Mouse (Mus musculus) neural tube, embryonic 10.5 days (tissue): ENCODE results near the gene Wwox.

ENCODE experiments used
- DNase-seq: peaks from one replicate; pipeline ENCODE4 v3.0.0-alpha.2; 2017; ENCODE audit warnings: low spot score; ENCODE audit errors: extremely low spot score

Wwox gene

DNA sequence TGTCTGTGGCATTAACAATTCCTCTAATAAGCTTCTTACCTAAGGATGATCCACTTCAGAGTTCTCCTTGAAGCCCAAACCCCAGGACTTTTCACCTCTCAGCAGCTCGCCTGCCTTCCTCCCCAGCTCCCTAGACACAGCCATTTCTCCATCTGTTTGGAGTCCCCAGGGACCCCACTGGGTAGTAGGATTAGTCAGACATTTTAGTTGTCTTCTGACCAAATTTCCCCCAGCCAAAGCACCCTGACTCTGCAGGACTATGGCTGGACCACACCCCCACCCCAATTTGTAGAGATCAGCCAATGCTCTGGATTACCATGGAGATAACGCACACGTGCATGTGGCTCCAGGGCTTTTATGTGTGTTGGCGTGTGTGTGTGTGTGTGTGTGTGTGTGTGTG, 451.8 kb downstream of the Wwox start:
- DNase-seq: no peak

DNA sequence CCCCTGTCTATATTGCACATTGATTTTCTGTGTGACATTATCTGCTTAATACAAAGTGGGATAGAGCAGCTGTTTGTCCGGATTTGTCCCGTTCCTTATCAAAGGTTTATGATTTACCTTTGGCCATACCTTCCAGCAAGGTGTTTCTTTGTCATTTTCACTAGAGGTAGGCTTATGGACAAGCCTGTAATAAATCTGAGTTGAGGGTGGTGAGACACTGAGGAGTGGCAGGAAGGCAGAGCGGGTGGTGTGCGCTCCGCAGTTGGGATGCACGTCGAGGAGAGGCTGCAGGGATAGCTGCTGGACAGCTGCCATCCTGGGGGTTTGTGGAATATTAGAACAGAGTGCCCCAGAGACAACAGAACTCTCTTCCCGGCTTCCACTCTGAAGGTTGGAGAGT, 458.0 kb downstream of the Wwox start:
- no peak for DNase-seq

DNA sequence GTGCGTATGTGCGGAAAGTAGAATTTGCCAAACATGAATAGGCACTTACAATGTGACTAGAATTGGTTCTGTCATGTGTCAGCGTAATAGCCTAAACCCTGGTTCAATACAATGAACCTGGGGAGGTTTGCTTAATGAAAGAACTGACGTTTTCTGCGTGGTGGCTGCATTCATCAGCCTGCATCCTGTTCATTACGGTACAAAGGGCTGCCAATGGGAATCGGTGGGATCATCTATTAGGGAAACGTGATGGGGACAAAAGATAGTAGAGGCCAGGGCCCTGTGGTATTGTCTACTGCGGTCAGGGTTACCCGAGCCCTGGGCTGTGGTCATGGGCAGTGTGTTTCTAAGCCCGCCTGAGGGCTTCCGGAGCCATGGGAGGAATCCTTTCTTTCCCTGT, 459.7 kb downstream of the Wwox start:
- no peak for DNase-seq

GRCm38 (mm10) chr8:114902584-114902983, 463.1 kb downstream of the Wwox start:
- no peak for DNase-seq

DNA sequence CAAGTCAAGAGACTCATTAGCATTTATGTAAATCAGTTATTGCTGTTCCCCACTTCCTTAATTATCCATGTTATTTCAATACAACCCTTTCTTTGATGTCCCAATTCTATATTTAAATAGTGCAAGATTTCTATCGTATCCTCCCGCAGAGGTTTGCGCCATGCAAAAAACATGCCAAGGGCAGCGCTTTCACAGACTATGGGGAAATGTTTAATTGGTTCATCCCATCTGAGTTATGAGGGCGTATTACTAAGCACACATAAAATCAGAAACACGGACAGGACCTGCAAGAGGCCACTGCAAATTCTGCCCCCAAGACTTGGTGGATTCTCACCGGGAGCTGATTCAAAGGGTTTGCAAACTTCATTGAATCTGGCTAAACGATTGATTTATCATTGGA, 468.6 kb downstream of the Wwox start:
- no peak for DNase-seq

- no peak for DNase-seq
These were observed 469.1 kb downstream of the Wwox start for GRCm38 (mm10) chr8:114908589-114908988.

DNA sequence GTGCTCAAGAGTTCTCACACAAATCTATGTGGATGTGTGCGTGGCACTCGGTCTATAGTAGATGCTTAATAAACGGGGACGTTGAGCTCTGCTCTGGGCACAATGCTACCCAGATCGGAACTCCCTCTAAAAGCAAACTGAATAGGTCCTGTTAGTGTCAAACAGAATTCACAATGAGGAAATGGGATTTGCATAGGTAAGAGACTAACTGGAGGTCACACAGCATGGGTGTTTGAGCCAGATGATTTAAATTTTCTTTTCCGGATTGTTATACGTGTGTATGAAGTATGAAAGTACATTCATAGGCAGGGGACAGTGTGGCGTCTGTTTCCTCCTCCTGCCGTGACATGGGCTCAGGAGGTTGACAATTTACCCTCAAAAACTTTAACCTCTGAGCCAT, 469.7 kb downstream of the Wwox start:
- DNase-seq: no peak

- no peak for DNase-seq
These were observed 471.7 kb downstream of the Wwox start for GRCm38 (mm10) chr8:114911031-114911580.

DNA sequence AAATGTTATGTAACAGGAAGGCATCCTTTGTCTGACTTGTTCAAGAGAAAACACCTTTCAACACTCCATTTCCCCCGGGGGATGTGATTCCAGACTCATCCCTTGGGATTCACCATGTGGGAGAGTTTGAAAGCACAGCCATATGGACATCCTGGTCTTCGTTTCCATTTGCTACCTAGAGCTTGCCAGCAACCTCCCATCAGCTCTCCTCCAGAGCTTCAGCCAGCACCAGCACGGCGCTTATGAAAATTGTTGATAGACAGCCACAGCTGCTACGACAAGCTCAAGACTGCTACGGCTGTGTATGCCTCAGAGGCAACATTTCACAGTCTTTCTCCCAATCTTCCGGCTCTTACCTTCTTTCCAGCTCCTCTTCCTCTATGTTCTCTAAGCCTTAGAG, 484.2 kb downstream of the Wwox start:
- DNase-seq: no peak

DNA sequence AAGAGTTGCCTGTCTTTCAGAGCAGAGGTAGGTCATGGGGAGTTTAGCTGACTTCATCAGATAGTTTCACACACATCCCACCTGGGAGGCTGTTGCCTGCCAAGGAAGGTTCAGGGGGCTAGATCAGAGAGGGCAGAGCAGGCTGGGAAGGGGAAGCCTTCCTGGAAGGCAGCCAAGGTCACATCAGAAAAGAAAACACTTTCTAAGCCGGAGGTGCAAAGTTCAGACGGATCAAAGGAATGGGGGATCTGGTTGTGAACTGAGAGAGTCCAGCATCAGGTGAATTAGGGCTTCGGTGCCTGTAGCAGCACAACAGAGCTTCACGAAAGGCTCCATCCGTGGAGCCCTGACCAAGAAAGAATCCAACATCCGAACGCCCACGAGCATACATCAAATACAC, 488.0 kb downstream of the Wwox start:
- DNase-seq: no peak

- no peak for DNase-seq
These were observed 488.5 kb downstream of the Wwox start for GRCm38 (mm10) chr8:114927917-114928316.

DNA sequence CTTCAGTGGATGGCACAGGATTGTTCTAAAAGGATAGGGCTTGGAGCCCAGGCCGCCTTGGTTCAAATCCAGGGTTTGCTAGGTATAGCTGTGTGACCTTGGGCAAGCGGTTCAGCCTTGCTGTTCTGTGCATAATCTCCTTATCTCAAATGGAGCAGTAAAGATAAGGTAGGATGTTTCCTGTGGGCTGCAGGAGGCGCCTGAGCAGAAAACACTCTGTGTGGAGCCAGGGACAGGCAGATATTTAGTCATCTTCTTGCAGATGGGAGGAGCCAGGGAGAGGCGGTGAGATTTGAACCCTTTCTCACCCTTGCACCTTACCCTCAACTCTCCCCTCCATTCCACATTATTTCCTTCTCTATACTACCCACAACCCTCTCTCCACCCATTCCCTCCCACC, 490.1 kb downstream of the Wwox start:
- DNase-seq: no peak

DNA sequence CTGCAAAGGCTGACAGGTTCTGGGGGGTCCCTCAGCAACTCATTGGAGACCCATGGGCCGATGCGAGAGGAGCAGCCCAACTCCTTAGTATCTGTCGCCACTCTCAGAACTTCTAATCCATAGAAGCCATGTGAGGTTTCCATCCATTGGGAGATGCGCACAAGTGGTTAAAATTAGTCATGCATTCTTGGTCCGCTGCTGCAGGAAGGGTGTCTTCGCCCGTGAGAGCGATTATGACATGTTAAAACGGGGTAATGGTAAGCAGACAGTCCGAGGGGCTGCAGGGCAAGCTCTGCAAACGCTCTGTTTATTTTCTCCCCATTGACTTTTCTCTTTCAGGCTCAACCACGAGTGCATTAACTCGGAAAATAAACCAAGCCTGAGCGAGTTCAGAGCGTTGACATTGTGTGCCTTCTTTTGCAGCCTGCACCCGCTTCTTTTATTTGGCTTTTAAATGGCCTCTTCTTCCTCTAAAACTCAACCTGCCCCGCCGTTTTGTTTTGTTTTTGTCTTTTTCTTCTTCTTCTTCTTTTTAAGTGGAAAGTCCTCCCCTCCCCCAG, 492.7 kb downstream of the Wwox start:
- DNase-seq: no peak

GRCm38 (mm10) chr8:114933248-114933647, 493.8 kb downstream of the Wwox start:
- no peak for DNase-seq

- DNase-seq: no peak
These were observed 497.4 kb downstream of the Wwox start for GRCm38 (mm10) chr8:114936887-114937286.

DNA sequence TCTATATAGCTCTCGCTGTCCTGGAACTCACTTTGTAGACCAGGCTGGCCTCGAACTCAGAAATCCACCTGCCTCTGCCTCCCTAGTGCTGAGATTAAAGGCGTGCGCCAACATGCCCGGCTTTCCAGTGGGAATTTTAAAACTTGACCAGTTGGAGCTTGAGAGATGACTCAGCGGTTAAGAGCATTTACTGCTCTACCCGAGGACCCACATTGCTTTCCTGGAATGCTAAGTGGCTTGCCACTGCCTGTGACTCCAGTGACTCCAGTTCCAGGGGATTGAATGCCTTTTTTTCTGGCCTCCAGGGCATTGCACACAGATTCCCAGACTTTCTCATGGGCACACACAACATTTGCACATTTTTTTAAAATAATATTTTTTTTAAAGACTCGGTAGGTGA, 499.9 kb downstream of the Wwox start:
- no peak for DNase-seq

GRCm38 (mm10) chr8:114941096-114941495, 501.6 kb downstream of the Wwox start:
- no peak for DNase-seq

DNA sequence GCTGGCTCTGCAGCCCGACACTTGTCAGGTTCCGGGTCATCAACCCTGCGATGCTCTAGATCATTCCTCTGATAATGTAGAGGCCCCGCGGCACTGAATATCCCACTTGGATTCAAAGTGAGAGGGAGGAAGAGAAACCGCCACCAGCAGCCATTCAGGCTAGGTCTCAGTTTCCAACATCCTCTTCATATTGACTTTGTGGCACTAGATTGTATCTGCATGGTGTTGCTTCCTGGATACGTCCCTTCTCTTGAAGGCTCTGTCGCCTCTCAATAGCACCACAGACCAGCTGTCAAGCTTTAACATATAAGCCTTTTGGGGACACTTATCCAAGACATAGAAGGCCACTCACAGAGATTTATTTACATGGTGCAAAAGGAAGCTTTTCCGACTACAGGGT, 502.2 kb downstream of the Wwox start:
- no peak for DNase-seq

GRCm38 (mm10) chr8:114947921-114948320, 508.5 kb downstream of the Wwox start:
- DNase-seq: no peak

GRCm38 (mm10) chr8:114956377-114957168, 517.1 kb downstream of the Wwox start:
- no peak for DNase-seq

DNA sequence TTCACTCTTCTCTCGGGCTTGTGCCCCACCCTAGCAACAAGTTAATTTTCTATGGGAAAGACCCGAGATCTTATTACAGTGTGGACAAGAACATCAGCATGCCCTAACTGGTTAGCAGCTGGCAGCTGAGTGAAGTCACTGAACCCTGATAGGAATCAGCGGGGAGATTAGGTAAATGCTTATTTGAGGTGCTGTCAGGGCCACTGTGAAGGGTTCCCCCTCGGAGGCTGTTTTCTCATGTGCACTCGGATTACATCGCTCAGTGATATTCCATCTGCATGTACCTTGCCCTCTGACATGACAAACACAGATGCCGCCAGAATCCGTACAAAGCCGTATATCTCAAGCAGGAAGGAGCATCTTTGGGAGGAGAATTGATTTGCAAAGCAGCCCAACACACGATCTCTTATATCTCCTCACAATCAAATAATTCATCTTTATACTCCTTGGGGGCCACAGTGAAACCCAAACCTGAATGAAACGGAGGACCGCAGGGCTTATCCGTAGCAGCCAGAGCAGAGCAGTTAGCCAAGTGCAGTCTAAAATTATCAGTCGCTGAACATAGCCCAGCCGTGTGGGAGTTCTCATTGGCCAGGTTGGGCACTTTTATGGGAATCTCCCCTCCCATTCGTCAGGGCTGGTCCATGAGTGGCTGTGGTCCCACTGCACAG, 519.1 kb downstream of the Wwox start:
- no peak for DNase-seq

DNA sequence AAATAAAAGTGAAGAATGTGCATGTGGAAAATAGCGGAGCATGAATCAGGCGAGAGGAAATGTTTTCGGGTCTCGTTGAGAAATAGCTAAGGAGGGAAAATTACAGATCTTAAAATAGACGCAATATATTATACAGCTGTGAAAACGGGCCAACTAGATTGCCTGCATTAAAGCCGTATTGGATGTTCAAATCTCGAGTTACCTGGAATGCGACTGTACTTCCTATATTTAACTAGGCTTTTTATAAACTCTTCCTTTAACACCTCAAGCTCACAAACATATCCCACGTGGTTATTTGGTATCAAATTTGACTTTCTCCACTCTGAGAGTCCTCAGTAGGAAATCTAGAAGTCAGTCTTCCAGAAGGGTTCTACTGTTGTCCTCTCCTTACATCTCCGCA, 520.0 kb downstream of the Wwox start:
- no peak for DNase-seq
